Mouse (Mus musculus) common myeloid progenitor, adult 5-6 weeks (primary cell): ENCODE results near the gene Map1lc3b. TPM values are rescaled to one million over a fixed set of nuclear protein-coding genes. Genes with fewer than 3 reads are reported as not detected.
A peak's percentile ranks its signal among the peaks of the same experiment; 100 is the strongest.

ENCODE experiments used
- ATAC-seq: replicated peaks from 2 replicates; pipeline ENCODE4 v1.8.0; 2016; ENCODE audit warnings: low read depth, mild to moderate bottlenecking, moderate TSS enrichment, inconsistent platforms; ENCODE audit not compliant: poor library complexity, severe bottlenecking
- total RNA-seq: library from RNA; stranded (forward); fragments of 200-1000, 187-1606 nt; gene quantifications from 2 replicates; pipeline ENCODE4 v1.2.3, GENCODE M21; 2017

The Map1lc3b gene
- 86.6 and 91.3 TPM in 2 replicates for total RNA-seq

- peak; percentile 55 for ATAC-seq
These were observed at the start of gene Map1lc3b for GRCm38 (mm10) chr8:121590203-121591177. Gene Map1lc3b (plus strand): TSS chr8:121590361.

DNA sequence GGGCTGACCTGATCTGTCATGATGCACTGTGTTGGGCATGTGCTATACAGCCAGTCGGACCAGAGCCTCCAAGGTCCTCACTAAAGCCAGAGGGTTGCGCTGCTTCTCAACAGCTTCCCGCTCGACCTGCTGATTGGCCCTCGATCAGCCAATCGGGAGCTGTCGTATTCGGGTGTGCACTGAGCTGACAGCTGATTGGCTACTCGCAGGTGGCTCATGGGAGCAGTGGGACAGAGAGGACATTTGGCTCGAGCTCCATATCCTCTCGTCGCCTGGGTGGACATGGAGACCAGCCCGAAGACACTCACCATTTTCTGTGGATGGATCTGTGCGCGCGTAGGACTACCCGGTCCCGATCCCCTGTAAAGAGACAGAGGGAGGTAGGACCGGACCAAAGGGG, 48.3 kb upstream of the Map1lc3b start:
- ATAC-seq, result no peak

DNA sequence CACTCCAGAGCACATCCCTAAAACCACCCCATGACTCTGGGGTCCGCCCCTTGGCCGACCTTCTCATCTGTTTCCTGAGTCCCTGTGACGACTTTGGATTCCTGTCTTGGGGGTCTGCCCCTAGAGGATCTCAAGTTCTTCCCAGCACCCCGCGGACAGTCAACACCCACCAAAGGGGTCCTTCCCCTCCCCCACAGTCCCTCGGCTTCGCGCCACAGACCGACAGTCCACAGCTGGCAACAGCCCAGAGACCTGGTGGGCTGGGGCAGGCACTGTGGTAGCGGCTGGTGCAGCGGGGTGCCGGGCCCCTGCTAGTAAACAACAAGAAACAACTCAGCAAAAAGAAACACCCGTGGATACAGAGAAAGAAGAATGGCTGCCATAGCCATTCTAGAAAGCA, 47.3 kb upstream of the Map1lc3b start:
- no peak for ATAC-seq

- ATAC-seq, result no peak
These were observed 45.8 kb upstream of the Map1lc3b start, which contains the start of gene 1700018B08Rik for GRCm38 (mm10) chr8:121544276-121544785. Gene 1700018B08Rik (minus strand): TSS chr8:121544320.

- ATAC-seq, result no peak
These were observed 45.2 kb upstream of the Map1lc3b start for GRCm38 (mm10) chr8:121544936-121545335.

DNA sequence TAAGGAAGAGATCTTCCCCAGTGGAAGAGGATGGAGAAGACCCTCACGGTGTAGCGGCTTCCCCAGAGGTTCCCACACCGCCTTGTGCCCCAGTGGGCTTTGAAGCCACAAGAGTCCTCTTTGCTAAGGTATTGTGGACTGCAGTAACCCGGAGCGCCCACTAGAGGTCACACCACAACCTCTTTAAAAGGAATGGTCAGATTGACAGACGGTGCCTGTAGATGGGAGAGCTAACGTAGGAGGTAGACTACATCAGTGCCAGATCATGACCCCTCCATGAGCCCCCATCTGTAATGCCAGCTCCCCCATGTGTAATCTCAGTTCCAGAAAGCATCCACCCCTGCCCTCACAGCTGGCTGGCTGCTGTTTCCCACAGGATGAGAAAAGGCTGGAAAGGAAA, 43.0 kb upstream of the Map1lc3b start:
- ATAC-seq, result peak; percentile 93

DNA sequence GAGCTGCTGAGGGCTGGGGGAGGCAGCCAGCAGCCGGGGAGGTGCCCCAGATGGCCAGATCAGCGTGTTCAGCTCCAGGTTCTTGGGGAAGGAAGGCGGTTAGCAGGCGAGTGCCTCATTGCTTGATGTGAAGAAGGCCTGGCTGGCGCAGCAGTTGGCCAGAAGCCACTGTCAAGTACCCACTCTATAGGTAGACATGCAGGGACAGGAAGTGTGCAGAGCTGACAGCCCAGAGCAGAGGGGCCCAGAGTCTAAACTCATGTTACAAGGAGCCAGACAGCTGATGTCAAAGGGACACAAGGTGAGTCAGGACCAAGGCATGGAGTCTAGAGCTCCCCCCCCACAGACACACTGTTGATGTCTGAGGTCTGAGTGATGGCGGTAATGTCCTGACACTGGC, 40.1 kb upstream of the Map1lc3b start:
- no peak for ATAC-seq

DNA sequence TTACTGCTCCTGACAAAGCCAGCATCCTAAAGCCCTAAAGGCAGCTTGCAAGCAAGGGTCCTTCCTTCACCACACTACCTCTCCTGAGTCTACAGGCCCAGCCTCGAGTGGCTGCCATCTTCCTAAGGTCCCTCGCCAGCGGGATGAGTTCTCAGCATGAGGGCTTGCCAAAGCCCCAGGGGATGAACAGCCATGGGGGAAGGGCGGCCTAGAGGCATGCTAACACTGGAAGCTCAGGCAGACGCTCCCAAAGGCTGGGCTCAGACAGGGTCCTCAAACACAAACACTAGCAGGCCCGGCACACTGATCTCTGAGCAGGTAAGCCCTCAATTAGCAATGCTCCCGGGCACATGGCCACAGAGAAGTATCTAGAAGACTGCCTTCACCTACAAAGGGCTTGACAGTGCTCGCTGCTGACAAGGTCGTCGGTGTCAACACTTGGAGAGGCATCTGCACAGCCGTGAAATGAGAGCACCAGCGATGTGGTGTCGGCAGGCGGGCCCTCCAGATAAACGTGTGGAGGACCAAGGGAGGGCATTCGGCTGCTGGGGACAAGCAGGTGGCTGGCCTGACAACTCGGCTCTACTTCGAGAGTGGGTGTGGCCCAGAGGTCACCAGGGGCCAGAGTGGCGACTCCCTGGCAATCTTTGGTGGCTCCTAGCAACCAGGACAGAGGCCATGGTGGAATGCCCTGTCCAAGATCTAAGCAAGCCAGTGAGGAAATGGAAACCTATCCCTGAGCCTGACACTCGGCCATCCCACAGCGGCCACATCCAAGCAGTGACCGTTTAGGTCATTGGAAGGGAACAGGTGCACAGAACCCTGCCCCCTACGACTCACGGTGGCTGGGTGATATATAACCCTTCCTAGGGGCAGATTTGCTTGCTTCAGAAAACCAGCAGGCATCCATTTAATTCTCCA, 38.8 kb upstream of the Map1lc3b start:
- ATAC-seq, result no peak

GRCm38 (mm10) chr8:121552506-121552905, 37.7 kb upstream of the Map1lc3b start:
- ATAC-seq, result no peak

DNA sequence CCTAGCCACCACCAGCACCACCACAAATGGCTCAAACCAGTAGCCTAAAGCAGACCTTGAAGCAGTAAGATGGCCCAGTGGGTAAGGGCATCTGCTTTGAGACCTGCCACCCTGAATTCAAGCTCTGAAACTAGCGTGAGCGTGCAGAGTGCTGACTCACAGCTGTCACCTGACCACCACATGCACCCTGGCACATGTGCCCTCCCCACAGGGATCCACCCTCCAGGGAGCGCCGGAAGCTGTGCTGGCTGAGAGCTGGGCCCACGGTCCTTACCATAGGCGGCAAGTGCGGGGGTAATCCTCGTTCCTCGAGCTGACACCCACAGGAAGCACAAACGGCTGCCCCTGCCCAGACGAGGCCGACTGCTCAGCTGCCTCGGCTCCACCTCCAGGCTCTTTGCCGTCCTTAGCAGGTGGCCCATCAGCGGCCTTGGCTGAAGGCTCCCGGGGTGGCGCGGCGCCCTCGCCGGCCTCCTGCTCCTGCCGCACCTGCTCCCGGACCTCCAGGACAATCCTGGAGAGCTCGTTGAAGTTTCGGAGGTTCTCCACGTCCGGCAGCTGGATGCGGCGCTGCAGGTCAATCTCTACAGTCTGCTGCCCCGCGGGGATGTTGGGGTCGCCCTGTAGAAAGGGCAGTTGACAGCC, 36.2 kb upstream of the Map1lc3b start:
- no peak for ATAC-seq

DNA sequence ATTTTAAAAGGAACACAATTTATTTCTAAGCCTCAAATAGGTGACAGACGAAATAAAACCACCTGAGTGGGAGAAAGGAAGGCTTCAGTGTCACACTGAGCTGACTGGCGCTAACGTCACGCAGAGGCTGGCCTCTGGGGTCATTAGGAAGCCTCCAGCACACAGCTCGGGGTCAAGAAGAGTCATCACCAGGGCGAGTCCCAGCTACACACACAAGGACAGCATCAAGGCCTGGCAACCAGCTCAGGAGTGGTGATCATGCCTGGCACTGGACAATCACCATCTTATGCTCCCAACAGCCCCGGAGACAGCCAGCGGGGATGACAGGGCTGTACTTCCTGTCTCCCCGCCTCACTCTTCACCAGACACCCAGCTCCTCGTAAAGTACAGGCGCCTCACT, 32.4 kb upstream of the Map1lc3b start:
- no peak for ATAC-seq

- ATAC-seq, result no peak
These were observed 31.6 kb upstream of the Map1lc3b start for GRCm38 (mm10) chr8:121558538-121558937.

- no peak for ATAC-seq
These were observed 30.4 kb upstream of the Map1lc3b start for GRCm38 (mm10) chr8:121559801-121560200.

DNA sequence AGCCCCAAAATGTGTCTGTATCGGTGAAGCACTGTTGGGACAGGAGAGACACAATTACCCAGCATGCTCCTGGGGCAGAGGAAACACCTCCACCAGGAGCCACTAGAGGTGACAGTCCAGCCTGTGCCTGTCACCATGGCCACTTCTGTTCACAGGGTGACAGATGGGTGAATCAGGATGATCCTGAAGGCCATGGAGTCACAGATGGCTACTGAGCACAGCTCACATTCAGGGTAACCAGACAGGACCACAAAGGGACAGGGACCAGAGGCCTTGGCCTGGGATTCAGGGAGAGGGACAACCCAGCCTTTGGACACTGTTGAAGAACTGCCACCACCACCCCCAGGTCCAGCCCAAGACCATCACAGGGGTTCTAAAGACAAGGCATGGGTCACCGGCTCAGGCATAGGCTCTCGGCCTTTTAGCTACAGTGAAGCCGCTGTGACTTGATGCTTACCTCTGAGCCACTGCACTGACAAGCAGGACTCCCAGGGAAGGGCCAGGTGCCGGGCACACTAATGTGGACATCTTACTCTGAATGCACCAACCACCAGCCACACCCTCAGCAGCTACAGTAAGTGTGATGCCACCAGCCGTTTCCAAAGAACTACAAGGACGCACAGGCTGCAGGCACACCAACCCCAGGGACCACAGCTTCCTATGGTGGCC, 29.6 kb upstream of the Map1lc3b start:
- ATAC-seq, result no peak

- no peak for ATAC-seq
These were observed 28.4 kb upstream of the Map1lc3b start for GRCm38 (mm10) chr8:121561636-121562345.

GRCm38 (mm10) chr8:121562941-121563351, 27.2 kb upstream of the Map1lc3b start:
- ATAC-seq, result no peak

DNA sequence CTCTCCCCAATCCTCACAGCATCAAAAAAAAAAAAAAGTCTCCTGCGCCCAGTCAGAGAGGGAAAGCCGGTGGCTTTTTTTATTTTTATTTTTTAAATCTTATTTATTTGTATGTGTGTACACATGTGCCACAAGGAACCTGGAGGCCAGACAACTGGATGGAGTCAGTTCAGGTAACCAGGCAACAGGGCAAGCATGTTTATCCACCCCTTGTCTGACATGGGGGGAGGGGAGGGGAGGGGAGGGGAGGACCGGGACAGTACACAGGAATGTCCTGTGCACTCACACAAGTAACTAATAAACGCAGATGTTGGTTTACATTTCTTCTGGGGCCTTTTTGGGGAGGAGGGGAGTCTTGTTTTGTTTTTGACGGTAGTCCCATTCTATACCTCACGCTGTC, 26.5 kb upstream of the Map1lc3b start:
- no peak for ATAC-seq

DNA sequence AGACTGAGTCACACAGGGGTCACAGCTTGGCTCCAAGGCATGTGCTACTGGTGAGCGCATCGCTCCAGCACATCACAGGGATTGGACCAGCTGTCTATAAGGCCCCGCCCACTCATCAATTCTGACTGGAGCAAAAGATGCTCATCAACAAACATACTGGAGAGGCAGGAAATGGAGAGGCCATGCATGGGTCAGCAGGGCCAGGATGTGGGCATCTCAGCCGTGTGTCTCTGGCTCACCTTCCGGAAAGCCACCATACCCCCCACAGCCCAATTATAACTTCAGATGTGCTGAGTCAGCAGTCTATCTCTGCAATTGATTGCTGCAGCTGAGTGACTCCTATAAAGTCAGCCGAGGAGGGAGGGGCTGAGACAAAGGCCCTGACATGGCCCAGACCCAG, 21.8 kb upstream of the Map1lc3b start:
- no peak for ATAC-seq

DNA sequence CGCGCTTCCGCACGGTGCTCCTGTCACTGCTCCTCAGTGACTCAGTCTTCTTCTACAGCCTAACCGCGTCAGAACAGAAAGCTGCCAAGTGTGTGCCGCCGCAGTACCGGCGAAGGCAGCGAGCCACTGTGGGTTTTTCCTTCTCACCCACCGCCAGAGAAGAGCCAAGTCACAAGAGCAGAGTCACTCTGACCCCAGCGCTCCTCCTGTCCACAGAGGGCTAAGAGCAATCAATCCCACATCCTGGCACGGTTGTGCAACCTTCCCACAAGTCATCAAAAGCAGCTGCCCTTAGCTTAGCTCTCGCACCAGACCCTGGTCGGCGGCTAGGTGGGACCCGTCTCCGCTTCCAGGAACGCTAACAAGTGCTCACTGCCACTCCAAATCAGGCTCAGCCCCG, 19.8 kb upstream of the Map1lc3b start:
- peak; percentile 82 for ATAC-seq
